Mouse (Mus musculus) hindbrain, postnatal 0 days (tissue): ENCODE results near the gene Mxra8. TPM values are rescaled to one million over a fixed set of nuclear protein-coding genes. Genes with fewer than 3 reads are reported as not detected.
A peak's percentile ranks its signal among the peaks of the same experiment; 100 is the strongest.

Experiments
- ATAC-seq: fragments of 200-750 bp; cut with Nextera tagmentation; 2 replicates; pipeline ENCODE4 v1.8.0; 2017; ENCODE audit warnings: mild to moderate bottlenecking, moderate TSS enrichment, moderate library complexity
- DNase-seq: peaks from one replicate; pipeline ENCODE4 v3.0.0-alpha.2; 2015; ENCODE audit warnings: low spot score
- H3K27ac ChIP-seq: fragments of 300-500 bp; sonication (generic); 2 replicates; pipeline ENCODE4 v1.5.1; 2014; ENCODE audit warnings: mild to moderate bottlenecking
- H3K27me3 ChIP-seq: fragments of 300-500 bp; sonication (generic); 2 replicates; pipeline ENCODE4 v1.6.1; 2014; ENCODE audit warnings: low read length, mixed read lengths; ENCODE audit not compliant: insufficient read depth
- H3K36me3 ChIP-seq: fragments of 300-500 bp; sonication (generic); 2 replicates; pipeline ENCODE4 v1.6.1; 2014; ENCODE audit warnings: low read length, mixed read lengths; ENCODE audit not compliant: insufficient read depth
- H3K4me1 ChIP-seq: fragments of 300-500 bp; sonication (generic); 2 replicates; pipeline ENCODE4 v1.6.1; 2014; ENCODE audit warnings: antibody characterized with exemption, low read length, mixed read lengths; ENCODE audit not compliant: insufficient read depth
- H3K4me2 ChIP-seq: fragments of 300-500 bp; sonication (generic); 2 replicates; pipeline ENCODE4 v1.6.1; 2014; ENCODE audit warnings: low read depth, mild to moderate bottlenecking, low read length, moderate library complexity, mixed read lengths
- H3K4me3 ChIP-seq: fragments of 300-500 bp; sonication (generic); 2 replicates; pipeline ENCODE4 v1.5.1; 2014; ENCODE audit warnings: low read length
- H3K9ac ChIP-seq: fragments of 300-500 bp; sonication (generic); replicated peaks from 2 replicates; pipeline ENCODE4 v1.6.1; 2014; ENCODE audit warnings: mild to moderate bottlenecking, low read length, moderate library complexity, mixed read lengths
- H3K9me3 ChIP-seq: fragments of 300-500 bp; sonication (generic); 2 replicates; pipeline ENCODE4 v1.6.1; 2016; ENCODE audit warnings: low read length, mixed read lengths
- CTCF ChIP-seq: IDR thresholded peaks from 2 replicates; pipeline ENCODE4 v1.5.1; 2016; ENCODE audit warnings: antibody characterized with exemption, control low read depth, low read depth
- WGBS: fragments of 180-500 bp; shearing (Covaris S2); extraction: QIAGEN DNeasy Blood & Tissue Kit; methylation state at CpG from one replicate; pipeline ENCODE4 v1.1.7; 2014; 5-methylcytosine and 5-hydroxymethylcytosine counted together
- microRNA-seq, 2 experiments: library from miRNA; unstranded; fragments of <30 nt; microRNA quantifications; one replicate each; pipeline ENCODE4; 2016
- polyA plus RNA-seq: library from polyadenylated mRNA; unstranded; fragments of >200 nt; fragmentation: Nextera tagmentation; extraction: Ambion mirVana; gene quantifications from 2 replicates; pipeline ENCODE4 v1.2.1, GENCODE M21; 2015
- total RNA-seq: library from RNA; depleted of rRNA; stranded (reverse); fragments of >200 nt; gene quantifications from 2 replicates; pipeline ENCODE4 v1.2.3, GENCODE M21; 2014; rRNA removed

The Mxra8 gene
- total and polyA plus RNA-seq, 2 experiments from 2014 or later: 41.6 to 58.9 TPM

- peak overlapping the region; percentile 73 for H3K4me2 ChIP-seq
- TF ChIP-seq CTCF: 0 out of 2 replicates have a peak, but pooled peaks have one; percentile 39
- H3K4me3 ChIP-seq: peak overlapping the region; percentile 79
- DNase-seq: peak; percentile 95
- H3K36me3 ChIP-seq: peaks cover 29% of the 10 kb centered on the region
- WGBS: under 1% methylated on average over 52 of the region's 56 CpGs
- H3K27ac ChIP-seq: peak overlapping the region; percentile 99
- H3K27me3 ChIP-seq: no peaks in the 10 kb centered on the region
- H3K9ac ChIP-seq: peak overlapping the region; percentile 89
- H3K9me3 ChIP-seq: no peaks in the 10 kb centered on the region
- ATAC-seq: peak; percentile 87
- peaks cover 32% of the 10 kb centered on the region for H3K4me1 ChIP-seq
These were observed 52.5 kb downstream of the Mxra8 start for GRCm38 (mm10) chr4:155892017-155892416.

GRCm38 (mm10) chr4:155892438-155893211 is 53.1 kb downstream of the Mxra8 start:
- Histone ChIP-seq H3K9me3 (no peaks in the 10 kb centered on the region), H3K27ac (peak overlapping the region; percentile 99), H3K4me1 (peaks cover 32% of the 10 kb centered on the region)

GRCm38 (mm10) chr4:155893212-155893690 is 53.8 kb downstream of the Mxra8 start:
- no peak for TF ChIP-seq CTCF
- Histone ChIP-seq H3K27me3 (no peaks in the 10 kb centered on the region), H3K9ac (peak overlapping the region; percentile 89), H3K9me3 (no peaks in the 10 kb centered on the region), H3K27ac (peak overlapping the region; percentile 84; the same call in 1 of the 2 replicates), H3K4me3 (peak overlapping the region; percentile 79), H3K4me1 (peaks cover 32% of the 10 kb centered on the region), H3K36me3 (peaks cover 21% of the 10 kb centered on the region; the same call in 1 of the 2 replicates), H3K4me2 (peak overlapping the region; percentile 73)
- WGBS: 57% methylated on average over 8 of the region's 8 CpGs
- ATAC-seq (no peak), DNase-seq (no peak)

More at GRCm38 (mm10) chr4:155892438-155893211, 53.1 kb downstream of the Mxra8 start:
- peak overlapping the region; percentile 79 for H3K4me3 ChIP-seq
- WGBS: 2% methylated on average over 36 of the region's 37 CpGs
- H3K36me3 ChIP-seq: peaks cover 24% of the 10 kb centered on the region
- H3K27me3 ChIP-seq: no peaks in the 10 kb centered on the region
- peak overlapping the region; percentile 73 for H3K4me2 ChIP-seq
- no peak for TF ChIP-seq CTCF
- ATAC-seq (peak; percentile 50), DNase-seq (peak; percentile 66)
- H3K9ac ChIP-seq: peak overlapping the region; percentile 89

Small RNA genes lying within 50 kb of the gene (microRNA-seq; reads per million reads assigned to microRNA genes)
- 0 reads per million in 2 experiments for gene Gm27743

Other genes starting within 250 kb of the Mxra8 start
- 72.0 and 77.2 TPM in 2 replicates for gene Slc35e2, start 238.3 kb upstream of the Mxra8 start, total RNA-seq
- 11.1 and 13.2 TPM in 2 replicates for gene Slc35e2, start 238.3 kb upstream of the Mxra8 start, polyA plus RNA-seq
- 16.5 and 21.4 TPM in 2 replicates for gene Cdk11b, start 214.8 kb upstream of the Mxra8 start, total RNA-seq
- 65.5 and 74.3 TPM in 2 replicates for gene Cdk11b, start 214.8 kb upstream of the Mxra8 start, polyA plus RNA-seq
- gene Gm10563, start 194.3 kb upstream of the Mxra8 start, total RNA-seq: not detected in 2 replicates
- gene Gm10563, start 194.3 kb upstream of the Mxra8 start, polyA plus RNA-seq: not detected in 2 replicates
- gene Mmp23, start 186.3 kb upstream of the Mxra8 start, total RNA-seq: 6.1 and 13.5 TPM in 2 replicates
- gene Mmp23, start 186.3 kb upstream of the Mxra8 start, polyA plus RNA-seq: 4.2 and 5.7 TPM in 2 replicates
- 109 and 127 TPM in 2 replicates for gene Mib2, start 170.5 kb upstream of the Mxra8 start, total RNA-seq
- 40.6 and 44.1 TPM in 2 replicates for gene Mib2, start 170.5 kb upstream of the Mxra8 start, polyA plus RNA-seq
- gene Fndc10, start 145.3 kb upstream of the Mxra8 start, total RNA-seq: 50.5 and 52.0 TPM in 2 replicates
- gene Fndc10, start 145.3 kb upstream of the Mxra8 start, polyA plus RNA-seq: 26.0 and 26.5 TPM in 2 replicates
- gene Ssu72, start 134.9 kb upstream of the Mxra8 start, total RNA-seq: 110 and 117 TPM in 2 replicates
- 165 and 169 TPM in 2 replicates for gene Ssu72, start 134.9 kb upstream of the Mxra8 start, polyA plus RNA-seq
- 73.3 and 82.2 TPM in 2 replicates for gene Tmem240, start 104.9 kb upstream of the Mxra8 start, total RNA-seq
- 31.0 and 33.6 TPM in 2 replicates for gene Tmem240, start 104.9 kb upstream of the Mxra8 start, polyA plus RNA-seq
- 65.7 and 83.4 TPM in 2 replicates for gene Atad3a, start 78.6 kb upstream of the Mxra8 start, total RNA-seq
- gene Atad3a, start 78.6 kb upstream of the Mxra8 start, polyA plus RNA-seq: 68.8 and 72.2 TPM in 2 replicates
- 43.3 and 55.5 TPM in 2 replicates for gene Vwa1, start 65.0 kb upstream of the Mxra8 start, total RNA-seq
- 27.8 and 29.4 TPM in 2 replicates for gene Vwa1, start 65.0 kb upstream of the Mxra8 start, polyA plus RNA-seq
- 0.86 and 2.3 TPM in 2 replicates for gene Tmem88b, start 53.8 kb upstream of the Mxra8 start, total RNA-seq
- gene Tmem88b, start 53.8 kb upstream of the Mxra8 start, polyA plus RNA-seq: 1.0 and 1.2 TPM in 2 replicates
- not detected in 2 replicates for gene Ankrd65, start 49.2 kb upstream of the Mxra8 start, total RNA-seq
- not detected in 2 replicates for gene Ankrd65, start 49.2 kb upstream of the Mxra8 start, polyA plus RNA-seq
- gene Mrpl20, start 36.8 kb upstream of the Mxra8 start, total RNA-seq: 75.4 and 87.5 TPM in 2 replicates
- 303 and 310 TPM in 2 replicates for gene Mrpl20, start 36.8 kb upstream of the Mxra8 start, polyA plus RNA-seq
- 57.6 and 80.2 TPM in 2 replicates for gene Ccnl2, start 27.2 kb upstream of the Mxra8 start, total RNA-seq
- 82.6 and 90.6 TPM in 2 replicates for gene Ccnl2, start 27.2 kb upstream of the Mxra8 start, polyA plus RNA-seq
- gene Aurkaip1, start 8.4 kb upstream of the Mxra8 start, total RNA-seq: 110 and 143 TPM in 2 replicates
- 162 and 175 TPM in 2 replicates for gene Aurkaip1, start 8.4 kb upstream of the Mxra8 start, polyA plus RNA-seq
- 141 and 166 TPM in 2 replicates for gene Dvl1, start 7.7 kb downstream of the Mxra8 start, total RNA-seq
- 16.0 and 16.4 TPM in 2 replicates for gene Dvl1, start 7.7 kb downstream of the Mxra8 start, polyA plus RNA-seq
- gene Tas1r3, start 23.7 kb downstream of the Mxra8 start, total RNA-seq: 0.04 and 1.5 TPM in 2 replicates
- 0.13 and 0.23 TPM in 2 replicates for gene Tas1r3, start 23.7 kb downstream of the Mxra8 start, polyA plus RNA-seq
- gene Cptp, start 29.8 kb downstream of the Mxra8 start, total RNA-seq: 31.3 and 41.8 TPM in 2 replicates
- gene Cptp, start 29.8 kb downstream of the Mxra8 start, polyA plus RNA-seq: 26.8 and 27.9 TPM in 2 replicates
- 51.3 and 52.1 TPM in 2 replicates for gene Ints11, start 29.9 kb downstream of the Mxra8 start, total RNA-seq
- 49.9 and 52.4 TPM in 2 replicates for gene Ints11, start 29.9 kb downstream of the Mxra8 start, polyA plus RNA-seq
- gene Pusl1, start 52.1 kb downstream of the Mxra8 start, total RNA-seq: 73.6 and 109 TPM in 2 replicates
- gene Pusl1, start 52.1 kb downstream of the Mxra8 start, polyA plus RNA-seq: 58.8 and 59.6 TPM in 2 replicates
- 69.5 and 93.5 TPM in 2 replicates for gene Acap3, start 52.1 kb downstream of the Mxra8 start, total RNA-seq
- gene Acap3, start 52.1 kb downstream of the Mxra8 start, polyA plus RNA-seq: 52.2 and 56.4 TPM in 2 replicates
- 47.5 and 50.8 TPM in 2 replicates for gene Ube2j2, start 104.2 kb downstream of the Mxra8 start, total RNA-seq
- gene Ube2j2, start 104.2 kb downstream of the Mxra8 start, polyA plus RNA-seq: 119 and 126 TPM in 2 replicates
- 26.6 and 35.2 TPM in 2 replicates for gene C1qtnf12, start 122.6 kb downstream of the Mxra8 start, total RNA-seq
- gene C1qtnf12, start 122.6 kb downstream of the Mxra8 start, polyA plus RNA-seq: 21.8 and 22.8 TPM in 2 replicates
- gene B3galt6, start 153.0 kb downstream of the Mxra8 start, total RNA-seq: 48.8 and 56.8 TPM in 2 replicates
- gene B3galt6, start 153.0 kb downstream of the Mxra8 start, polyA plus RNA-seq: 26.1 and 26.2 TPM in 2 replicates
- gene Sdf4, start 153.2 kb downstream of the Mxra8 start, total RNA-seq: 100 and 121 TPM in 2 replicates
- gene Sdf4, start 153.2 kb downstream of the Mxra8 start, polyA plus RNA-seq: 122 and 127 TPM in 2 replicates
- 2.6 TPM in 1 of 2 replicates, not detected in the other for gene Tnfrsf4, start 174.2 kb downstream of the Mxra8 start, total RNA-seq
- 0.47 and 0.49 TPM in 2 replicates for gene Tnfrsf4, start 174.2 kb downstream of the Mxra8 start, polyA plus RNA-seq
- gene Tnfrsf18, start 186.5 kb downstream of the Mxra8 start, total RNA-seq: 0.16 TPM in 1 of 2 replicates, not detected in the other
- gene Tnfrsf18, start 186.5 kb downstream of the Mxra8 start, polyA plus RNA-seq: 1.4 and 1.6 TPM in 2 replicates
- gene Ttll10, start 219.7 kb downstream of the Mxra8 start, total RNA-seq: 0.26 TPM in 1 of 2 replicates, not detected in the other
- gene Ttll10, start 219.7 kb downstream of the Mxra8 start, polyA plus RNA-seq: 0.08 TPM in 1 of 2 replicates, not detected in the other